Mouse (Mus musculus) ovary, adult 10 weeks (tissue): ENCODE results near the gene Ms4a4b. TPM values are rescaled to one million over a fixed set of nuclear protein-coding genes. Genes with fewer than 3 reads are reported as not detected.

Source experiments
- polyA plus RNA-seq: library from polyadenylated mRNA; stranded (reverse); fragments of 350-450 nt; fragmentation: Illumina TruSeq; extraction: RNeasy Lipid Tissue Mini Kit (QIAGEN cat#74804); gene quantifications from one replicate; pipeline ENCODE4 v1.2.3, GENCODE M21; 2014

Gene Ms4a4b
- polyA plus RNA-seq: 5.8 TPM

GRCm38 (mm10) chr19:11443338-11443737 lies at the start of gene Ms4a4b:
Ms4a4b (plus strand) TSS chr19:11443553.

GRCm38 (mm10) chr19:11404527-11404926 lies 38.8 kb upstream of the Ms4a4b start, which contains the start of gene Ms4a4c:
Ms4a4c (plus strand) TSS chr19:11404770.

GRCm38 (mm10) chr19:11469215-11469614 lies 25.9 kb downstream of the Ms4a4b start, which contains the start of gene Ms4a6c:
Ms4a6c (plus strand) TSS chr19:11469366.

GRCm38 (mm10) chr19:11485746-11486145 lies 42.4 kb downstream of the Ms4a4b start, which contains the start of gene Gm8369:
Gm8369 (plus strand) TSS chr19:11485938.

GRCm38 (mm10) chr19:11516246-11516645 lies 72.9 kb downstream of the Ms4a4b start, which contains the start of gene Ms4a6b:
Ms4a6b (plus strand) TSS chr19:11516512.

Other genes with a start within 250 kb of the Ms4a4b start
- not detected for gene Ms4a13, start 246.8 kb upstream of the Ms4a4b start, polyA plus RNA-seq
- not detected for gene Ms4a12, start 211.1 kb upstream of the Ms4a4b start, polyA plus RNA-seq
- gene Ms4a1, start 177.3 kb upstream of the Ms4a4b start, polyA plus RNA-seq: 6.0 TPM
- not detected for gene Ms4a5, start 159.7 kb upstream of the Ms4a4b start, polyA plus RNA-seq
- gene Ms4a14, start 129.1 kb upstream of the Ms4a4b start, polyA plus RNA-seq: 3.0 TPM
- gene Ms4a7, start 107.4 kb upstream of the Ms4a4b start, polyA plus RNA-seq: 25.3 TPM
- gene Ms4a4a, start 68.0 kb upstream of the Ms4a4b start, polyA plus RNA-seq: 5.2 TPM
- gene Ms4a4c, start 38.8 kb upstream of the Ms4a4b start, polyA plus RNA-seq: 2.4 TPM
- 28.5 TPM for gene Ms4a6c, start 25.8 kb downstream of the Ms4a4b start, polyA plus RNA-seq
- gene Gm8369, start 42.4 kb downstream of the Ms4a4b start, polyA plus RNA-seq: 0.51 TPM
- gene Ms4a6b, start 73.0 kb downstream of the Ms4a4b start, polyA plus RNA-seq: 9.6 TPM
- gene Ms4a4d, start 93.2 kb downstream of the Ms4a4b start, polyA plus RNA-seq: 60.8 TPM
- gene Ms4a6d, start 161.3 kb downstream of the Ms4a4b start, polyA plus RNA-seq: 9.6 TPM
- 1.2 TPM for gene Ms4a2, start 180.2 kb downstream of the Ms4a4b start, polyA plus RNA-seq
- not detected for gene Ms4a3, start 197.3 kb downstream of the Ms4a4b start, polyA plus RNA-seq
- 25.8 TPM for gene Oosp2, start 217.0 kb downstream of the Ms4a4b start, polyA plus RNA-seq
- 63.7 TPM for gene Oosp1, start 247.6 kb downstream of the Ms4a4b start, polyA plus RNA-seq